Mouse (Mus musculus) midbrain, embryonic 16.5 days (tissue): Measurements from ENCODE around the gene Ddx24. TPM values are rescaled to one million over a fixed set of nuclear protein-coding genes. Genes with fewer than 3 reads are reported as not detected.

ENCODE experiments used
- ATAC-seq: fragments of 200-750 bp; cut with Nextera tagmentation; 2 replicates; pipeline ENCODE4 v1.8.0; 2017; ENCODE audit warnings: moderate TSS enrichment
- H3K27ac ChIP-seq: fragments of 300-500 bp; sonication (generic); 2 replicates; pipeline ENCODE4 v1.5.1; 2014; ENCODE audit warnings: mild to moderate bottlenecking, low read length, mixed read lengths
- H3K27me3 ChIP-seq: fragments of 300-500 bp; sonication (generic); 2 replicates; pipeline ENCODE4 v1.6.1; 2014; ENCODE audit warnings: low read depth, low read length, mixed read lengths; ENCODE audit not compliant: control insufficient read depth, insufficient read depth
- H3K36me3 ChIP-seq: fragments of 300-500 bp; sonication (generic); 2 replicates; pipeline ENCODE4 v1.6.1; 2014; ENCODE audit warnings: mild to moderate bottlenecking, low read length, moderate library complexity, mixed read lengths; ENCODE audit not compliant: control insufficient read depth, insufficient read depth
- H3K4me1 ChIP-seq: fragments of 300-500 bp; sonication (generic); 2 replicates; pipeline ENCODE4 v1.6.1; 2014; ENCODE audit warnings: mild to moderate bottlenecking, low read length, mixed read lengths; ENCODE audit not compliant: control insufficient read depth, insufficient read depth
- H3K4me2 ChIP-seq: fragments of 300-500 bp; sonication (generic); 2 replicates; pipeline ENCODE4 v1.6.1; 2014; ENCODE audit warnings: mild to moderate bottlenecking, low read length, mixed read lengths
- H3K4me3 ChIP-seq: fragments of 300-500 bp; sonication (generic); 2 replicates; pipeline ENCODE4 v1.5.1; 2014; ENCODE audit warnings: low read depth, mild to moderate bottlenecking, low read length, moderate library complexity, mixed read lengths
- H3K9ac ChIP-seq: fragments of 300-500 bp; sonication (generic); 2 replicates; pipeline ENCODE4 v1.6.1; 2014; ENCODE audit warnings: low read depth, low read length, mixed read lengths
- H3K9me3 ChIP-seq: fragments of 300-500 bp; sonication (generic); replicated peaks from 2 replicates; pipeline ENCODE4 v1.6.1; 2014; ENCODE audit warnings: mild to moderate bottlenecking, low read length, mixed read lengths; ENCODE audit not compliant: control insufficient read depth, poor library complexity, severe bottlenecking
- WGBS: fragments of 180-500 bp; shearing (Covaris S2); extraction: QIAGEN DNeasy Blood & Tissue Kit; methylation state at CpG from one replicate; pipeline ENCODE4 v1.1.7; 2014; 5-methylcytosine and 5-hydroxymethylcytosine counted together
- polyA plus RNA-seq: library from polyadenylated mRNA; unstranded; fragments of >200 nt; fragmentation: Nextera tagmentation; extraction: Ambion mirVana; gene quantifications from 2 replicates; pipeline ENCODE4 v1.2.1, GENCODE M21; 2015

Gene Ddx24
- polyA plus RNA-seq, 1 experiment from 2014 or later: 150 TPM

- H3K9me3 ChIP-seq: no peaks in the 10 kb centered on the region
- ATAC-seq: no peak
- H3K4me3 ChIP-seq: no peak overlapping the region
- no peaks in the 10 kb centered on the region for H3K27me3 ChIP-seq
- no peak overlapping the region for H3K27ac ChIP-seq
- H3K9ac ChIP-seq: no peak overlapping the region
- H3K4me1 ChIP-seq: no peaks in the 10 kb centered on the region
- no peak overlapping the region for H3K4me2 ChIP-seq
- no peaks in the 10 kb centered on the region for H3K36me3 ChIP-seq
- 86% methylated on average over 8 of the region's 8 CpGs for WGBS
These were observed 64.8 kb downstream of the Ddx24 start for GRCm38 (mm10) chr12:103360812-103361211.

- Histone ChIP-seq H3K36me3 (no peaks in the 10 kb centered on the region), H3K27me3 (no peaks in the 10 kb centered on the region), H3K4me1 (no peaks in the 10 kb centered on the region), H3K4me3 (no peak overlapping the region), H3K9ac (no peak overlapping the region), H3K4me2 (no peak overlapping the region), H3K27ac (no peak overlapping the region), H3K9me3 (no peaks in the 10 kb centered on the region)
- ATAC-seq: no peak
- 57% methylated on average over 4 of the region's 4 CpGs for WGBS
These were observed 66.5 kb downstream of the Ddx24 start for GRCm38 (mm10) chr12:103358951-103359801.

- no peaks in the 10 kb centered on the region for H3K9me3 ChIP-seq
- 79% methylated on average over 8 of the region's 8 CpGs for WGBS
- H3K4me1 ChIP-seq: no peaks in the 10 kb centered on the region
- H3K4me2 ChIP-seq: no peak overlapping the region
- no peaks in the 10 kb centered on the region for H3K36me3 ChIP-seq
- no peak overlapping the region for H3K9ac ChIP-seq
- no peak for ATAC-seq
- H3K27me3 ChIP-seq: no peaks in the 10 kb centered on the region
- H3K27ac ChIP-seq: no peak overlapping the region
- H3K4me3 ChIP-seq: no peak overlapping the region
These were observed 67.4 kb downstream of the Ddx24 start for GRCm38 (mm10) chr12:103358216-103358615.

Other genes with a start within 250 kb of the Ddx24 start
- 0.48 and 0.55 TPM in 2 replicates for gene Prima1, start 183.7 kb downstream of the Ddx24 start, polyA plus RNA-seq
- 5.3 and 7.7 TPM in 2 replicates for gene Fam181a, start 114.9 kb downstream of the Ddx24 start, polyA plus RNA-seq
- gene Asb2, start 69.8 kb downstream of the Ddx24 start, polyA plus RNA-seq: 0.80 and 0.82 TPM in 2 replicates
- gene Otub2, start 37.1 kb downstream of the Ddx24 start, polyA plus RNA-seq: 23.5 and 24.4 TPM in 2 replicates
- 1.2 and 1.4 TPM in 2 replicates for gene 9330161L09Rik, start 18.0 kb downstream of the Ddx24 start, polyA plus RNA-seq
- 10.0 and 12.3 TPM in 2 replicates for gene Ifi27, start 8.4 kb upstream of the Ddx24 start, polyA plus RNA-seq
- 1.6 and 2.3 TPM in 2 replicates for gene Ifi27l2a, start 17.9 kb upstream of the Ddx24 start, polyA plus RNA-seq
- not detected in 2 replicates for gene Ifi27l2b, start 31.4 kb upstream of the Ddx24 start, polyA plus RNA-seq
- 2.8 and 3.6 TPM in 2 replicates for gene Ppp4r4, start 106.5 kb upstream of the Ddx24 start, polyA plus RNA-seq
- not detected in 2 replicates for gene Serpina10, start 205.6 kb upstream of the Ddx24 start, polyA plus RNA-seq
- not detected in 2 replicates for gene Serpina6, start 231.4 kb upstream of the Ddx24 start, polyA plus RNA-seq